Mouse (Mus musculus): Measurements from ENCODE around the gene Lsm6. TPM values are rescaled to one million over a fixed set of nuclear protein-coding genes. Genes with fewer than 3 reads are reported as not detected.
"Not testable (repeated sequence)": the region's sequence is repeated elsewhere in the genome, so short reads cannot be mapped to it uniquely, and the experiment has no call there.

Lsm6 gene
- polyA plus RNA-seq, 1 experiment from 2014 or later, result 311 TPM

DNA sequence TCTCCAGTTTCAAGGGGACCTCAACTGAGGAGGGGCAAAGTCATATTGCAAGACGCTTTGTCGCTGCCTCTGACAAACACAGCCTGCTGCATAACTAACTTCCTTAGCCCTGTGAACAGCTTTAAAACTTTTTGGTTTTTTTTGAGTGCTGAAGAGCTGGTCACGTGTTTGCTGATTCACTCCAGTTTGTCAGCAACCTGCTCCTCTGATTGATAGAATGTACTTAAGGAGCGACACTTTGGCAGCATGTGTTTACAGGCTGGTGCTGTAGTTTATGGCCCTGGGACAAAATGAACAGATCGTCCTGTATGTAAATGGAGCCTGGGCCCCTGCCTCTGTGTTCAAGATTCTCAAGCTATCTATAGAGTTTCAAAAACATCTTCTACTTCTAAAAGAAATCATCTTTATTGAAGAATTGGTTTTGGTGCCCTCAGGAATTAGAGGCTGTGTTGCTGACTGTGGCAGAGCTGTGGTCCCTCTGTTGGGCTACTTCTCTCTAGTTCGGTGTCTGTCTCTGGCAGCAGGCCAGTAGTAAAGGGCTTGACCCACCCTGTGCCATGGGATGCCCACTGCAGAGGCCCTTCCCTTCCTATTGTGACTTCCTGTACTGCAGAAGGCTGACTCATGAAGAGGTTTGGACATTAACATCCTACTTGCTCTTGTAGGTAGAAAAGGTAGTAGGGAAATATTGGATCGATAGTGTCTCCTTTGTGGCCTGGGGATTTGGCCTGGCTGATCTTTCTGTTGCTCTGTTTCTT lies 17.9 kb upstream of the Lsm6 start:
- no peaks in the 10 kb centered on the region for H3K36me3 ChIP-seq (ENCODE audit: control insufficient read depth, insufficient read depth, low read length)
- H3K9ac ChIP-seq (ENCODE audit: low read depth, low read length), result no peak overlapping the region
- no peak overlapping the region for H3K27ac ChIP-seq (replicated peaks; ENCODE audit: low read depth, low read length)
- H3K9me3 ChIP-seq (ENCODE audit: control insufficient read depth, low read length), result no peaks in the 10 kb centered on the region
- 77% methylated on average over 7 of the region's 7 CpGs for WGBS
- DNase-seq (ENCODE audit: low spot score), result no peak
- H3K4me1 ChIP-seq (ENCODE audit: control insufficient read depth, insufficient read depth, low read length), result no peaks in the 10 kb centered on the region
- H3K27me3 ChIP-seq (replicated peaks; ENCODE audit: control insufficient read depth, insufficient read depth, low read length), result no peaks in the 10 kb centered on the region
- H3K4me2 ChIP-seq (ENCODE audit: low read depth, low read length), result no peak overlapping the region
- ATAC-seq (ENCODE audit: low read depth), result no peak
- H3K4me3 ChIP-seq (ENCODE audit: low read depth, low read length), result no peak overlapping the region

DNA sequence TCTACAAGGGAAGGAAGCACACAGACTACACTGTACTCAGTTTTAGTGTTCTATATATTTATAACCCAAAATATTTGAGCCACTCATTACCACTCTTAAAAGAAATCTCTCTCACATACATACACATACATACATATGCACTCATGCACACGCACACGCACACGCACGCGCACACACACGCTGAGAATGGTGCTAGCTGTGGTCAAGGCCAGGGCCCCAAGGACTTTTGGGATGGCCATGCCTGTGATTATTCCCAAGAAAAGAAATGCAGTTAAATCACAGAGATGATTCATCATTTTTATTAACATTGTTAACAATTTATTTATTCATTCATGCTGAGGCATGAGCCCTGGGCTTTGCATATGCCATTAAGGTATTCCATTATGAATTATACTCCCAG lies 15.2 kb upstream of the Lsm6 start:
- H3K27me3 ChIP-seq (replicated peaks; ENCODE audit: control insufficient read depth, insufficient read depth, low read length), result no peaks in the 10 kb centered on the region
- no peak overlapping the region for H3K4me3 ChIP-seq (ENCODE audit: low read depth, low read length)
- ATAC-seq (ENCODE audit: low read depth), result no peak
- no peaks in the 10 kb centered on the region for H3K9me3 ChIP-seq (ENCODE audit: control insufficient read depth, low read length)
- H3K27ac ChIP-seq (replicated peaks; ENCODE audit: low read depth, low read length), result no peak overlapping the region
- WGBS, result 97% methylated on average over 6 of the region's 6 CpGs
- H3K36me3 ChIP-seq (ENCODE audit: control insufficient read depth, insufficient read depth, low read length), result no peaks in the 10 kb centered on the region
- no peak for DNase-seq (ENCODE audit: low spot score)
- H3K4me2 ChIP-seq (ENCODE audit: low read depth, low read length), result no peak overlapping the region
- no peaks in the 10 kb centered on the region for H3K4me1 ChIP-seq (ENCODE audit: control insufficient read depth, insufficient read depth, low read length)
- H3K9ac ChIP-seq (ENCODE audit: low read depth, low read length), result no peak overlapping the region

DNA sequence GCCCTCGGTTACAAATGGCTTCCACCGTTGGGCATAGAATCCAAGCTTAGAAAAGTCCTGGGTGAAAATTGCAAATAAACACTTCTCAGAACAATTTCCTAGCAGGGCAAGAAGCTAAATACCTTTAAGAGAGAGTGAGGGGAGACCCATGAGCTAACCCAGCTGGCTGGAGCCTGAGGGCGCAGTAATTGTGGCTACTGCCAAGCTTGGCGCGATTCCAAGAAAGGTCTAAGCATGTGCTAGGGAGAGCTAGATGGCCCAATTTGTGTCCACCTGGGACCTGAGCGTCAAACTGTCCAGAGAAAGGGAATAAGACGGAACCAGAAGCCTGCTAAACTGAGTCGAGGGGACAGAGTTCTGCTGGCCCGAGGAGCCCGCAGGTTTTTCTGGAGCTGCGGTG lies 7.5 kb upstream of the Lsm6 start:
- Histone ChIP-seq H3K9me3 (ENCODE audit: control insufficient read depth, low read length) (no peaks in the 10 kb centered on the region), H3K36me3 (ENCODE audit: control insufficient read depth, insufficient read depth, low read length) (no peaks in the 10 kb centered on the region), H3K4me2 (ENCODE audit: low read depth, low read length) (no peak overlapping the region), H3K27ac (replicated peaks; ENCODE audit: low read depth, low read length) (no peak overlapping the region), H3K4me3 (ENCODE audit: low read depth, low read length) (no peak overlapping the region), H3K9ac (ENCODE audit: low read depth, low read length) (no peak overlapping the region), H3K4me1 (ENCODE audit: control insufficient read depth, insufficient read depth, low read length) (peaks cover 4% of the 10 kb centered on the region; the same call in 1 of the 2 replicates), H3K27me3 (replicated peaks; ENCODE audit: control insufficient read depth, insufficient read depth, low read length) (no peaks in the 10 kb centered on the region)
- WGBS, result 73% methylated on average over 11 of the region's 11 CpGs
- ATAC-seq (ENCODE audit: low read depth) (no peak), DNase-seq (ENCODE audit: low spot score) (no peak)

DNA sequence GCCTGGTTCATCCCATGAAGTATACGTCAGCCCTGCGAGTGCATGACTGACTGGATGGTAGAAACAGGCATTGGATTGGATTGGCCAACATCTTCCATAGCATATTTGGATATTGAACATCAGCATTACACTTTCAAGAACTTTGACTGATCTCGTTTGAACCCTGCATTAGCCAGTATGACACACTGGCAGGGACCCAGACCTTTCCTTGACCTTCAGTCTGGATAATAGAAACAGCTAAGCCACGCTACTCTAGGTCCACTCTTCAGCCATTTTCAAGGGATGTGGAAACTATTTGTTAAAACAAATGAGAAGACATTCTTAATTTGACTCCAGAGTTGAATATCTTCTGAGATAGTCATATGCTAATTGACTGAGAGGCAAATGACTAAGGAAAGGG lies 3.6 kb upstream of the Lsm6 start:
- peaks cover 8% of the 10 kb centered on the region; the same call in 1 of the 2 replicates for H3K4me1 ChIP-seq (ENCODE audit: control insufficient read depth, insufficient read depth, low read length)
- no peaks in the 10 kb centered on the region for H3K9me3 ChIP-seq (ENCODE audit: control insufficient read depth, low read length)
- ATAC-seq (ENCODE audit: low read depth) (no peak), DNase-seq (ENCODE audit: low spot score) (no peak)
- H3K4me2 ChIP-seq (ENCODE audit: low read depth, low read length), result no peak overlapping the region
- H3K4me3 ChIP-seq (ENCODE audit: low read depth, low read length), result no peak overlapping the region
- H3K36me3 ChIP-seq (ENCODE audit: control insufficient read depth, insufficient read depth, low read length), result no peaks in the 10 kb centered on the region
- no peaks in the 10 kb centered on the region for H3K27me3 ChIP-seq (replicated peaks; ENCODE audit: control insufficient read depth, insufficient read depth, low read length)
- no peak overlapping the region for H3K27ac ChIP-seq (replicated peaks; ENCODE audit: low read depth, low read length)
- 85% methylated on average over 4 of the region's 4 CpGs for WGBS
- H3K9ac ChIP-seq (ENCODE audit: low read depth, low read length), result no peak overlapping the region

DNA sequence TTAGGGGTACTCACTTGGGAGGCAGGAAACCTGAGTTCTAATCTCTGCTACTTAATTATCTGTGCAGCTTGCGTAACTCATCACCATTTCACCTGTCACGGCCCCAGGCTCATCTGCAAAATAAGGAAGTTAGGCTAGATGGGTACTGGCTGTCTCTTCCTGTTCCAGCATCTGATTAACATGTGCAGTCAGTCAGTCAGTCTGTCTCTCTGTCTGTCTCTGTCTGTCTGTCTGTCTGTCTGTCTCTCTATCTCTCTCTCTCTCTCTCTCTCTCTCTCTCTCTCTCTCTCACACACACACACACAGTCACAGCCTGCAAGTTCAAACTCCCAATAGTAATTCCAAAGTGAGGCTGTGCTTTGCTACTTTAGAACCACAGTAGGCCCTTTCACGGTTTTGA lies 967 bp downstream of the Lsm6 start:
- H3K4me3 ChIP-seq (ENCODE audit: low read depth, low read length), result peak overlapping the region; percentile 79
- DNase-seq (ENCODE audit: low spot score); H3K9me3 ChIP-seq (ENCODE audit: control insufficient read depth, low read length); H3K27me3 ChIP-seq (replicated peaks; ENCODE audit: control insufficient read depth, insufficient read depth, low read length); ATAC-seq (ENCODE audit: low read depth); H3K4me1 ChIP-seq (ENCODE audit: control insufficient read depth, insufficient read depth, low read length): not testable (repeated sequence)
- peaks cover 30% of the 10 kb centered on the region; the same call in 1 of the 2 replicates for H3K36me3 ChIP-seq (ENCODE audit: control insufficient read depth, insufficient read depth, low read length)
- WGBS, result 37% methylated on average over 3 of the region's 3 CpGs
- peak overlapping the region; percentile 67 for H3K4me2 ChIP-seq (ENCODE audit: low read depth, low read length)
- H3K27ac ChIP-seq (replicated peaks; ENCODE audit: low read depth, low read length), result peak overlapping the region; percentile 97; the same call in 1 of the 2 replicates
- peak overlapping the region; percentile 94 for H3K9ac ChIP-seq (ENCODE audit: low read depth, low read length)

DNA sequence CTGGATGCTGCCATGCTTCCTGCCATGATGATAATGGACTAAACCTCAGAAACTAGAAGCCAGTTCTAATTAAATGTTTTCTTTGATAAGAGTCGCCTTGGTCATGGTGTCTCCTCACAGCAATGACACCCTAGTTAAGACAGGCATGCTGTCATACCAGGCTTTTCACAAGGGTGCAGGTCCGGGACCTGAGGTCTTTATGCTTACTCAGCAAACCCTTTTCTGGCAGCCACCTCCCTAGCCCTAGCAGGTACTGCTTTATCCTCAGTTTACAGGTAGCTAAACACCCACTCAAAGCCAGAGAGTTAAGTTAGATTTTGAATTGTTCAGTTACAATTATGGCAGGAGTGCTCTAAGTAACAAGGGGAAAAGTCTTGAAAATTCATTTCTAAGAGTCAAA lies 6.2 kb downstream of the Lsm6 start:
- Histone ChIP-seq H3K9ac (ENCODE audit: low read depth, low read length) (no peak overlapping the region), H3K27me3 (replicated peaks; ENCODE audit: control insufficient read depth, insufficient read depth, low read length) (no peaks in the 10 kb centered on the region), H3K4me2 (ENCODE audit: low read depth, low read length) (no peak overlapping the region), H3K4me3 (ENCODE audit: low read depth, low read length) (no peak overlapping the region), H3K27ac (replicated peaks; ENCODE audit: low read depth, low read length) (no peak overlapping the region), H3K36me3 (ENCODE audit: control insufficient read depth, insufficient read depth, low read length) (peaks cover 60% of the 10 kb centered on the region), H3K4me1 (ENCODE audit: control insufficient read depth, insufficient read depth, low read length) (peaks cover 6% of the 10 kb centered on the region; the same call in 1 of the 2 replicates), H3K9me3 (ENCODE audit: control insufficient read depth, low read length) (no peaks in the 10 kb centered on the region)
- DNase-seq (ENCODE audit: low spot score) (no peak), ATAC-seq (ENCODE audit: low read depth) (no peak)
- 91% methylated on average over 2 of the region's 2 CpGs for whole genome bisulfite sequencing

DNA sequence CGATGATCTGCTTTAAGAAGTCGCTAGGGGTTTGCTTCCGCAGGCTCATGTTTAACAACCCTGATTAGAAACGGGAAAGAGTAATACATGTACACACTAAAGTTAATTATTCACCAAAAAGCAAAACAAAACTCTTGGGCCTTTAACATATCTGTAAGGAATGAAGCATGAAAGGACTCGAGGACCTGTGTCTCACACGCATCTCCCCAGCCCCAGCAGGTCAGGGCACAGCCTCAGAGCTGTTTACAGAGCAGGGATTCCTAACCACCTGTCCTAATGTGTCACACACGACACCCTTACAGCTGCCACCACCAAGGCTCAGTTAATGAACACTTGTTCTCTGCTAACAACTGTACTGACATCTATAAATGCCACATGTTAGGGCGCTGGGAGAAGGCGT lies 7.9 kb downstream of the Lsm6 start:
- no peaks in the 10 kb centered on the region for H3K27me3 ChIP-seq (replicated peaks; ENCODE audit: control insufficient read depth, insufficient read depth, low read length)
- peak; percentile 69 for DNase-seq (ENCODE audit: low spot score)
- ATAC-seq (ENCODE audit: low read depth), result peak; percentile 86

DNA sequence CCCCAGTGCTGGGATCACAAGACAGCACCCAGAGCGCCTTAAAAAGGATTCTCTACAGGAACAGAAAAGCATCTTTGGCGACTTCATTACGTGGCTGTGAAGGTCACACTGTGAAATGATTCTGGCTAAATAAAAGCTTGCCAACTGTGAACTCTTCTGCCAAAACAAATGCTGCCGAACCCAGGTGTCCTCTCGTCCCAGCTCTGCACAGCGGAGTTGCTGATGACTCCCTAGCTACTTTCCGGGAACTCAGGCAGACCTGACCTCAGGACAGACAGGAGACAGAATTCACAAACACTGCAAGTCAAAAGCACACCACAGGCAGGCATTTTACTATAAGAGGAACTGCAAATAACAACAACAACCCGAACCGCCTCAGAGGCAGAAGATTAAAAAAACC lies 8.5 kb downstream of the Lsm6 start:
- H3K36me3 ChIP-seq (ENCODE audit: control insufficient read depth, insufficient read depth, low read length), result peaks cover 69% of the 10 kb centered on the region
- DNase-seq (ENCODE audit: low spot score), result no peak
- H3K4me2 ChIP-seq (ENCODE audit: low read depth, low read length), result no peak overlapping the region; the same call in 1 of the 2 replicates
- no peaks in the 10 kb centered on the region for H3K9me3 ChIP-seq (ENCODE audit: control insufficient read depth, low read length)
- H3K4me3 ChIP-seq (ENCODE audit: low read depth, low read length), result no peak overlapping the region
- ATAC-seq (ENCODE audit: low read depth), result no peak
- H3K27me3 ChIP-seq (replicated peaks; ENCODE audit: control insufficient read depth, insufficient read depth, low read length), result no peaks in the 10 kb centered on the region
- H3K9ac ChIP-seq (ENCODE audit: low read depth, low read length), result no peak overlapping the region
- H3K27ac ChIP-seq (replicated peaks; ENCODE audit: low read depth, low read length), result 0 out of 2 replicates have a peak overlapping the region, but pooled peaks have one; percentile 21
- WGBS, result 86% methylated on average over 9 of the region's 9 CpGs
- H3K4me1 ChIP-seq (ENCODE audit: control insufficient read depth, insufficient read depth, low read length), result no peaks in the 10 kb centered on the region

More for the DNA sequence above, 7.9 kb downstream of the Lsm6 start:
- Histone ChIP-seq H3K9me3 (ENCODE audit: control insufficient read depth, low read length) (no peaks in the 10 kb centered on the region), H3K36me3 (ENCODE audit: control insufficient read depth, insufficient read depth, low read length) (peaks cover 66% of the 10 kb centered on the region), H3K4me2 (ENCODE audit: low read depth, low read length) (no peak overlapping the region), H3K27ac (replicated peaks; ENCODE audit: low read depth, low read length) (0 out of 2 replicates have a peak overlapping the region, but pooled peaks have one; percentile 21), H3K4me1 (ENCODE audit: control insufficient read depth, insufficient read depth, low read length) (no peaks in the 10 kb centered on the region), H3K4me3 (ENCODE audit: low read depth, low read length) (no peak overlapping the region), H3K9ac (ENCODE audit: low read depth, low read length) (no peak overlapping the region)
- WGBS, result 72% methylated on average over 9 of the region's 9 CpGs

DNA sequence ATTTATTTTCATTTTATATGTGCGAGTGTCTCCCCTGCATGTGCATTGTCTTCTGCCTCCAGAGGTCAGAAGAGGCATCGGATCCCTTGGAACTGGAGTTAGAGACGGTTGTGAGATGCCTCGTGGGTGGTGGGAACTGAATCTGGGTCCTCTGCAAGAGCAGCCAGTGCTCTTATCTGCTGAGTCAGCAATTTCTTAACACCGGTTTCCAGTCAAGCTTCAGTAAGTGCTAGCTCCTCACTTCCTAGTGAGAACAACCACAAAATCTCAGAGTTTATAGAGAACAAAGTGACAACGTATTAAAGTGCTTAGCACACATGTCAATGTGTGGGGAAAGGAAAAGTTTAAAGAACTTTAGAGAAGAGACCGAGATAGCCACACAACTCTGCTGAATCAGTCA lies 9.2 kb downstream of the Lsm6 start:
- Histone ChIP-seq H3K4me1 (ENCODE audit: control insufficient read depth, insufficient read depth, low read length) (no peaks in the 10 kb centered on the region), H3K9ac (ENCODE audit: low read depth, low read length) (no peak overlapping the region), H3K36me3 (ENCODE audit: control insufficient read depth, insufficient read depth, low read length) (peaks cover 69% of the 10 kb centered on the region), H3K4me3 (ENCODE audit: low read depth, low read length) (no peak overlapping the region), H3K9me3 (ENCODE audit: control insufficient read depth, low read length) (no peaks in the 10 kb centered on the region), H3K27ac (replicated peaks; ENCODE audit: low read depth, low read length) (no peak overlapping the region), H3K4me2 (ENCODE audit: low read depth, low read length) (no peak overlapping the region), H3K27me3 (replicated peaks; ENCODE audit: control insufficient read depth, insufficient read depth, low read length) (no peaks in the 10 kb centered on the region)
- DNase-seq (ENCODE audit: low spot score) (no peak), ATAC-seq (ENCODE audit: low read depth) (no peak)
- 91% methylated on average over 7 of the region's 7 CpGs for WGBS

Measured in embryonic facial prominence, embryonic 14.5 days (tissue).